Mouse (Mus musculus) E14TG2a.4 (cell line): ENCODE results near the gene Cacna1a.

Source experiments
- CTCF ChIP-seq: conservative IDR thresholded peaks from 2 replicates; pipeline ENCODE4 v1.5.1; 2014; ENCODE audit warnings: low read length
- POU5F1 ChIP-seq: IDR thresholded peaks from 2 replicates; pipeline ENCODE4 v1.6.1; 2014; ENCODE audit warnings: low read length, borderline replicate concordance

- TF ChIP-seq CTCF (no peak), POU5F1 (no peak)
These were observed 47.1 kb downstream of the Cacna1a start for GRCm38 (mm10) chr8:84435370-84435769.
